Mouse (Mus musculus): ENCODE measurements around the gene Slc1a6. TPM values are rescaled to one million over a fixed set of nuclear protein-coding genes. Genes with fewer than 3 reads are reported as not detected.

Gene Slc1a6
- total RNA-seq, 2 experiments from 2014 or later: not detected

Other genes with a start within 250 kb of the Slc1a6 start
- gene Ilvbl, start 206.2 kb upstream of the Slc1a6 start, total RNA-seq (2015): 16.3 and 19.8 TPM in 2 replicates
- 8.4 and 8.6 TPM in 2 replicates for gene Ilvbl, start 206.2 kb upstream of the Slc1a6 start, total RNA-seq (2017)
- gene Syde1, start 188.5 kb upstream of the Slc1a6 start, total RNA-seq (2015): 0.25 TPM in 1 of 2 replicates, not detected in the other
- 0.15 and 0.37 TPM in 2 replicates for gene Syde1, start 188.5 kb upstream of the Slc1a6 start, total RNA-seq (2017)
- not detected in 2 replicates for gene Olfr1357, start 162.4 kb upstream of the Slc1a6 start, total RNA-seq (2015)
- not detected in 2 replicates for gene Olfr1357, start 162.4 kb upstream of the Slc1a6 start, total RNA-seq (2017)
- gene Casp14, start 62.2 kb upstream of the Slc1a6 start, total RNA-seq (2015): not detected in 2 replicates
- gene Casp14, start 62.2 kb upstream of the Slc1a6 start, total RNA-seq (2017): not detected in 2 replicates
- not detected in 2 replicates for gene Ccdc105, start 27.4 kb upstream of the Slc1a6 start, total RNA-seq (2015)
- not detected in 2 replicates for gene Ccdc105, start 27.4 kb upstream of the Slc1a6 start, total RNA-seq (2017)
- gene Olfr1356, start 71.7 kb downstream of the Slc1a6 start, total RNA-seq (2015): not detected in 2 replicates
- gene Olfr1356, start 71.7 kb downstream of the Slc1a6 start, total RNA-seq (2017): 0.04 TPM in 1 of 2 replicates, not detected in the other
- gene Olfr1355, start 95.0 kb downstream of the Slc1a6 start, total RNA-seq (2015): not detected in 2 replicates
- gene Olfr1355, start 95.0 kb downstream of the Slc1a6 start, total RNA-seq (2017): not detected in 2 replicates
- not detected in 2 replicates for gene Olfr1354, start 132.7 kb downstream of the Slc1a6 start, total RNA-seq (2015)
- gene Olfr1354, start 132.7 kb downstream of the Slc1a6 start, total RNA-seq (2017): not detected in 2 replicates
- gene Olfr8, start 170.1 kb downstream of the Slc1a6 start, total RNA-seq (2015): not detected in 2 replicates
- gene Olfr8, start 170.1 kb downstream of the Slc1a6 start, total RNA-seq (2017): not detected in 2 replicates
- not detected in 2 replicates for gene Olfr1353, start 182.8 kb downstream of the Slc1a6 start, total RNA-seq (2015)
- gene Olfr1353, start 182.8 kb downstream of the Slc1a6 start, total RNA-seq (2017): not detected in 2 replicates
- 0.02 TPM in 1 of 2 replicates, not detected in the other for gene Olfr1352, start 200.6 kb downstream of the Slc1a6 start, total RNA-seq (2015)
- not detected in 2 replicates for gene Olfr1352, start 200.6 kb downstream of the Slc1a6 start, total RNA-seq (2017)
- not detected in 2 replicates for gene Olfr1351, start 232.0 kb downstream of the Slc1a6 start, total RNA-seq (2015)
- gene Olfr1351, start 232.0 kb downstream of the Slc1a6 start, total RNA-seq (2017): not detected in 2 replicates
- not detected in 2 replicates for gene Olfr57, start 248.2 kb downstream of the Slc1a6 start, total RNA-seq (2015)
- not detected in 2 replicates for gene Olfr57, start 248.2 kb downstream of the Slc1a6 start, total RNA-seq (2017)

Data from megakaryocyte, adult 5-6 weeks (primary cell).